ENCODE assay signal across 9 mouse cellular contexts in genomic region chr11:69876867-69877266, GRCm38 (mm10). TPM values are rescaled to one million over a fixed set of nuclear protein-coding genes. Genes with fewer than 3 reads are reported as not detected.
DNase-seq lines count a peak whose midpoint lies in the region; ATAC-seq and TF ChIP-seq lines count a peak whose summit lies in the region.
"Had no signal": no experiment of that assay in that cellular context is flagged by ENCODE, and none has a peak within 500 bp of the region (broad histone marks: within the 10 kb centered on the region; RNA-seq: fewer than 3 reads in every experiment).

No protein-coding gene starts in this region.

- peak overlapping the region in 2 of 3 experiments; percentile 31 to 32 for H3K4me3 ChIP-seq in CH12.LX (replicated peaks in 1 of 3; ENCODE audit: low read depth in 2 of 3, low read length in 2 of 3, poor library complexity in 1 of 3)
- H3K4me3 ChIP-seq in forebrain, embryonic 12.5 days (replicated peaks) = 0 out of 2 replicates have a peak overlapping the region, but pooled peaks have one; percentile 14
- no peak overlapping the region for H3K4me3 ChIP-seq in lung, embryonic 14.5 days (ENCODE audit: low read depth, low read length)
- no peak overlapping the region for H3K4me3 ChIP-seq in olfactory bulb, adult 2 months (ENCODE audit: insufficient read depth, low read depth, low read length)
- no peak overlapping the region for H3K4me3 ChIP-seq in thymus, adult 2 months (ENCODE audit: control insufficient read depth, insufficient read depth, low read length)

- peak overlapping the region; percentile 41 for H3K4me2 ChIP-seq in CH12.LX (ENCODE audit: insufficient read depth, low read depth, poor library complexity, severe bottlenecking)
- peak overlapping the region; percentile 44 for H3K4me2 ChIP-seq in forebrain, embryonic 12.5 days
- H3K4me2 ChIP-seq in lung, embryonic 14.5 days = peak overlapping the region; percentile 44

- peak overlapping the region; percentile 8 for H3K9ac ChIP-seq in CH12.LX (ENCODE audit: insufficient read depth, low read depth)
- no peak overlapping the region for H3K9ac ChIP-seq in forebrain, embryonic 12.5 days
- H3K9ac ChIP-seq in lung, embryonic 14.5 days = peak overlapping the region; percentile 35

- peak; percentile 97 for DNase-seq in CH12.LX (ENCODE audit: extremely low read depth)
- DNase-seq in c-Kit-positive CD71-negative TER-119-negative erythroid progenitor cells, embryonic 14.5 days (ENCODE audit: low read depth) = peak; percentile 94
- DNase-seq in heart, postnatal 10 days = peak; percentile 92 to 95
- peak; percentile 84 for DNase-seq in layer of hippocampus, adult 11-12 months (ENCODE audit: low spot score)
- DNase-seq in lung, embryonic 14.5 days = peak; percentile 92
- peak; percentile 92 for DNase-seq in thymus, adult 2 months

- peak overlapping the region; percentile 23; the same call in 1 of the 2 replicates for H3K27ac ChIP-seq in CH12.LX (ENCODE audit: insufficient read depth, low read depth)
- H3K27ac ChIP-seq in forebrain, embryonic 12.5 days = no peak overlapping the region; the same call in 1 of the 2 replicates
- peak overlapping the region; percentile 70; the same call in 1 of the 2 replicates for H3K27ac ChIP-seq in lung, embryonic 14.5 days (ENCODE audit: low read depth)
- H3K27ac ChIP-seq in olfactory bulb, adult 2 months (ENCODE audit: insufficient read depth, low read depth, low read length) = no peak overlapping the region
- H3K27ac ChIP-seq in thymus, adult 2 months (ENCODE audit: control insufficient read depth, insufficient read depth, low read length) = no peak overlapping the region

- no peaks in the 10 kb centered on the region for H3K79me2 ChIP-seq in CH12.LX (replicated peaks; ENCODE audit: control insufficient read depth, extremely low read depth, insufficient read depth, poor library complexity, severe bottlenecking)

- dilution Hi-C loops in CH12.LX (cut with MboI; ENCODE audit: extremely low pct_ligation_motif_present, extremely low pct_unique_long_range_greater_than_20kb, low sequenced_read_pairs) = no loop called here

- no peak; the same call in none of the 2 replicates for TF ChIP-seq RAD21 in CH12.LX (IDR thresholded peaks at IDR 0.05; ENCODE audit: low read depth, low read length)

- no peak for TF ChIP-seq POLR2A in CH12.LX (IDR thresholded peaks at IDR 0.05; ENCODE audit: low read depth, low read length)
- TF ChIP-seq POLR2A in olfactory bulb, adult 2 months (IDR thresholded peaks at IDR 0.05; ENCODE audit: insufficient read depth, low read depth, low read length) = no peak
- no peak for TF ChIP-seq POLR2A in thymus, adult 2 months (IDR thresholded peaks at IDR 0.05; ENCODE audit: control insufficient read depth, extremely low read depth, insufficient read depth, low read length, poor library complexity)

- no peak for TF ChIP-seq EP300 in CH12.LX (IDR thresholded peaks at IDR 0.05; ENCODE audit: low read length)

- H3K9me3 ChIP-seq in CH12.LX (replicated peaks; ENCODE audit: low read length) = no peaks in the 10 kb centered on the region
- H3K9me3 ChIP-seq in forebrain, embryonic 12.5 days = no peaks in the 10 kb centered on the region
- H3K9me3 ChIP-seq in lung, embryonic 14.5 days (ENCODE audit: low read depth, low read length) = no peaks in the 10 kb centered on the region

- peaks cover 0 to 18% of the 10 kb centered on the region in 2 experiments for H3K36me3 ChIP-seq in CH12.LX (replicated peaks in 1 of 2; ENCODE audit: control insufficient read depth in 1 of 2, insufficient read depth in 1 of 2, low read length in 1 of 2)
- no peaks in the 10 kb centered on the region for H3K36me3 ChIP-seq in forebrain, embryonic 12.5 days (replicated peaks)
- no peaks in the 10 kb centered on the region for H3K36me3 ChIP-seq in lung, embryonic 14.5 days (ENCODE audit: insufficient read depth)
- no peaks in the 10 kb centered on the region for H3K36me3 ChIP-seq in thymus, adult 2 months (ENCODE audit: control insufficient read depth, insufficient read depth, low read length)

- ATAC-seq in forebrain, embryonic 12.5 days (ENCODE audit: low FRiP score) = peak; percentile 21; the same call in 1 of the 2 replicates
- peak; percentile 56 for ATAC-seq in lung, embryonic 14.5 days (ENCODE audit: insufficient read depth)

- intact Hi-C loops in heart, postnatal 10 days (cut with DNase I) = loop anchor here (1.0 to 5.0 kb wide), 4 partner anchors 72 to 195 kb away; partner anchors contain the start of genes Polr2a, Senp3 and Tmem102

- H3K27me3 ChIP-seq in CH12.LX (replicated peaks) = no peaks in the 10 kb centered on the region
- H3K27me3 ChIP-seq in forebrain, embryonic 12.5 days = peaks cover 25% of the 10 kb centered on the region
- no peaks in the 10 kb centered on the region for H3K27me3 ChIP-seq in lung, embryonic 14.5 days (ENCODE audit: insufficient read depth, low read length)
- no peaks in the 10 kb centered on the region for H3K27me3 ChIP-seq in thymus, adult 2 months (ENCODE audit: control insufficient read depth, insufficient read depth, low read length)

- in situ Hi-C loops in CH12.LX (cut with MboI; ENCODE audit: low pct_ligation_motif_present, low pct_unique_long_range_greater_than_20kb, low sequenced_read_pairs) = loop anchor here (5.0 kb wide), 2 partner anchors 75 to 195 kb away; partner anchors contain the start of genes Fgf11 and Senp3

- 2% methylated on average over 12 of the region's 12 CpGs for WGBS in forebrain, embryonic 12.5 days
- 4% methylated on average over 12 of the region's 12 CpGs for WGBS in lung, embryonic 14.5 days
- WGBS in olfactory bulb, adult 2 months = 1% methylated on average over 12 of the region's 12 CpGs
- 4% methylated on average over 12 of the region's 12 CpGs for WGBS in thymus, adult 2 months

- TF ChIP-seq CTCF in CH12.LX (conservative IDR thresholded peaks at IDR 0.05 in 1 of 2, IDR thresholded peaks at IDR 0.05 in 1 of 2; ENCODE audit: low read depth in 2 of 2, low read length in 2 of 2) = peak; percentile 84 to 99
- peak; percentile 90 for TF ChIP-seq CTCF in lung, embryonic 14.5 days (IDR thresholded peaks at IDR 0.05; ENCODE audit: low read depth)
- TF ChIP-seq CTCF in olfactory bulb, adult 2 months (IDR thresholded peaks at IDR 0.05; ENCODE audit: insufficient read depth, low read depth, low read length) = peak; percentile 76
- peak; percentile 91 for TF ChIP-seq CTCF in thymus, adult 2 months (IDR thresholded peaks at IDR 0.05; ENCODE audit: borderline replicate concordance, control insufficient read depth, extremely low read depth, insufficient read depth, low read length, poor library complexity)

- peaks cover 25 to 75% of the 10 kb centered on the region in 2 experiments for H3K4me1 ChIP-seq in CH12.LX (ENCODE audit: control insufficient read depth in 1 of 2, insufficient read depth in 2 of 2)
- H3K4me1 ChIP-seq in forebrain, embryonic 12.5 days = peaks cover 34% of the 10 kb centered on the region
- H3K4me1 ChIP-seq in lung, embryonic 14.5 days (ENCODE audit: insufficient read depth) = peaks cover 20% of the 10 kb centered on the region
- peaks cover 22% of the 10 kb centered on the region for H3K4me1 ChIP-seq in olfactory bulb, adult 2 months (ENCODE audit: control insufficient read depth, insufficient read depth, low read length)
- H3K4me1 ChIP-seq in thymus, adult 2 months (replicated peaks; ENCODE audit: control insufficient read depth, insufficient read depth, low read length) = peaks cover 14% of the 10 kb centered on the region

RNA-seq across cellular contexts. Expression of gene Tmem95, which starts 1.0 kb away (rescaled TPM):
- total RNA-seq in CH12.LX (2012; rRNA removed) (not detected in 2 replicates), CH12.LX (2014; rRNA removed) (not detected in 2 replicates)
- polyA plus RNA-seq in CH12.LX (2012; ENCODE audit: insufficient read length, low read depth) = not detected in 2 replicates
- polyA plus RNA-seq in forebrain, embryonic 12.5 days (2016; fragmentation: Nextera tagmentation; extraction: Ambion mirVana) = not detected in 2 replicates
- total RNA-seq in heart, postnatal 10 days (2021) = not detected
- not detected in 2 replicates for polyA plus RNA-seq in lung, embryonic 14.5 days (2014; fragmentation: Nextera tagmentation; extraction: Ambion mirVana)
- polyA plus RNA-seq in olfactory bulb, adult 2 months (2012; ENCODE audit: insufficient read depth, insufficient read length, low replicate concordance, missing spikeins) = not detected in 2 replicates
- polyA plus RNA-seq in thymus, adult 2 months (2012; rRNA removed) = not detected in 2 replicates
- polyA plus RNA-seq: large intestine, adult 2 months had no signal

RNA-seq across cellular contexts. Expression of gene Kctd11, which starts 4.3 kb away (rescaled TPM):
- 3.3 and 3.9 TPM in 2 replicates for total RNA-seq in CH12.LX (2012; rRNA removed)
- 1.3 and 1.8 TPM in 2 replicates for total RNA-seq in CH12.LX (2014; rRNA removed)
- 1.5 and 2.1 TPM in 2 replicates for polyA plus RNA-seq in CH12.LX (2012; ENCODE audit: insufficient read length, low read depth)
- 1.7 and 2.5 TPM in 2 replicates for polyA plus RNA-seq in forebrain, embryonic 12.5 days (2016; fragmentation: Nextera tagmentation; extraction: Ambion mirVana)
- total RNA-seq in heart, postnatal 10 days (2021) = 1 to 10 TPM; 3.0 to 3.5 TPM
- 6.2 and 7.5 TPM in 2 replicates for polyA plus RNA-seq in lung, embryonic 14.5 days (2014; fragmentation: Nextera tagmentation; extraction: Ambion mirVana)
- not detected in 2 replicates for polyA plus RNA-seq in olfactory bulb, adult 2 months (2012; ENCODE audit: insufficient read depth, insufficient read length, low replicate concordance, missing spikeins)
- polyA plus RNA-seq in thymus, adult 2 months (2012; rRNA removed) = 6.2 and 8.0 TPM in 2 replicates

RNA-seq across cellular contexts. Expression of gene Tnk1, which starts 18.3 kb away (rescaled TPM):
- total RNA-seq in CH12.LX (2012; rRNA removed) = 0.13 TPM in 1 of 2 replicates, not detected in the other
- total RNA-seq in CH12.LX (2014; rRNA removed) = not detected in 2 replicates
- 0.22 and 0.30 TPM in 2 replicates for polyA plus RNA-seq in CH12.LX (2012; ENCODE audit: insufficient read length, low read depth)
- polyA plus RNA-seq in forebrain, embryonic 12.5 days (2016; fragmentation: Nextera tagmentation; extraction: Ambion mirVana) = 0.14 and 0.60 TPM in 2 replicates
- not detected for total RNA-seq in heart, postnatal 10 days (2021)
- 5.9 and 6.1 TPM in 2 replicates for polyA plus RNA-seq in lung, embryonic 14.5 days (2014; fragmentation: Nextera tagmentation; extraction: Ambion mirVana)
- polyA plus RNA-seq in olfactory bulb, adult 2 months (2012; ENCODE audit: insufficient read depth, insufficient read length, low replicate concordance, missing spikeins) = not detected in 2 replicates
- 2.6 and 3.1 TPM in 2 replicates for polyA plus RNA-seq in thymus, adult 2 months (2012; rRNA removed)

RNA-seq across cellular contexts. Expression of gene Acap1, which starts 18.5 kb away (rescaled TPM):
- 38.9 and 39.6 TPM in 2 replicates for total RNA-seq in CH12.LX (2012; rRNA removed)
- 58.2 and 66.2 TPM in 2 replicates for total RNA-seq in CH12.LX (2014; rRNA removed)
- 66.7 and 70.9 TPM in 2 replicates for polyA plus RNA-seq in CH12.LX (2012; ENCODE audit: insufficient read length, low read depth)
- polyA plus RNA-seq in forebrain, embryonic 12.5 days (2016; fragmentation: Nextera tagmentation; extraction: Ambion mirVana) = 0.47 and 0.83 TPM in 2 replicates
- total RNA-seq in heart, postnatal 10 days (2021) = 1 to 10 TPM; 2.7 to 3.0 TPM
- 0.38 and 0.83 TPM in 2 replicates for polyA plus RNA-seq in lung, embryonic 14.5 days (2014; fragmentation: Nextera tagmentation; extraction: Ambion mirVana)
- 120 TPM in 1 of 2 replicates, not detected in the other for polyA plus RNA-seq in olfactory bulb, adult 2 months (2012; ENCODE audit: insufficient read depth, insufficient read length, low replicate concordance, missing spikeins)
- polyA plus RNA-seq in thymus, adult 2 months (2012; rRNA removed) = 405 and 462 TPM in 2 replicates

RNA-seq across cellular contexts. Expression of gene 2810408A11Rik, which starts 23.9 kb away (rescaled TPM):
- 0.34 and 0.59 TPM in 2 replicates for total RNA-seq in CH12.LX (2012; rRNA removed)
- total RNA-seq in CH12.LX (2014; rRNA removed) = 0.35 and 0.86 TPM in 2 replicates
- polyA plus RNA-seq in CH12.LX (2012; ENCODE audit: insufficient read length, low read depth) = 0.33 and 0.41 TPM in 2 replicates
- polyA plus RNA-seq in forebrain, embryonic 12.5 days (2016; fragmentation: Nextera tagmentation; extraction: Ambion mirVana) = 22.4 TPM in 2 replicates
- total RNA-seq in heart, postnatal 10 days (2021) = 1 to 10 TPM; 2.1 to 2.7 TPM
- polyA plus RNA-seq in lung, embryonic 14.5 days (2014; fragmentation: Nextera tagmentation; extraction: Ambion mirVana) = 11.3 and 14.1 TPM in 2 replicates
- polyA plus RNA-seq in olfactory bulb, adult 2 months (2012; ENCODE audit: insufficient read depth, insufficient read length, low replicate concordance, missing spikeins) = not detected in 2 replicates
- polyA plus RNA-seq in thymus, adult 2 months (2012; rRNA removed) = 7.1 and 10.2 TPM in 2 replicates

Comparison
In these comparisons a context has a peak if more than half of its experiments do, and no peak if none do; other contexts are left out.
1. H3K27ac ChIP-seq: peak in CH12.LX (single experiment) and lung, embryonic 14.5 days (single experiment); none in forebrain, embryonic 12.5 days (single experiment), olfactory bulb, adult 2 months (single experiment) and thymus, adult 2 months (single experiment).
2. H3K4me3 ChIP-seq: peak in CH12.LX (2 of 3) and forebrain, embryonic 12.5 days (single experiment); none in lung, embryonic 14.5 days (single experiment), olfactory bulb, adult 2 months (single experiment) and thymus, adult 2 months (single experiment).
3. Peak in every context shown above with its lines, with median percentiles within 50 percentile points of each other: DNase-seq, H3K4me2 ChIP-seq and CTCF ChIP-seq.